Mouse (Mus musculus) cerebellum, postnatal 36 days (tissue): ENCODE measurements around the gene Spata5.

Experiments
- DNase-seq, 2 experiments: peaks; one replicate each; pipeline ENCODE4 v3.0.0; 2021 to 2022; ENCODE audit warnings: mixed read lengths in 2 of 2

Gene Spata5

DNA sequence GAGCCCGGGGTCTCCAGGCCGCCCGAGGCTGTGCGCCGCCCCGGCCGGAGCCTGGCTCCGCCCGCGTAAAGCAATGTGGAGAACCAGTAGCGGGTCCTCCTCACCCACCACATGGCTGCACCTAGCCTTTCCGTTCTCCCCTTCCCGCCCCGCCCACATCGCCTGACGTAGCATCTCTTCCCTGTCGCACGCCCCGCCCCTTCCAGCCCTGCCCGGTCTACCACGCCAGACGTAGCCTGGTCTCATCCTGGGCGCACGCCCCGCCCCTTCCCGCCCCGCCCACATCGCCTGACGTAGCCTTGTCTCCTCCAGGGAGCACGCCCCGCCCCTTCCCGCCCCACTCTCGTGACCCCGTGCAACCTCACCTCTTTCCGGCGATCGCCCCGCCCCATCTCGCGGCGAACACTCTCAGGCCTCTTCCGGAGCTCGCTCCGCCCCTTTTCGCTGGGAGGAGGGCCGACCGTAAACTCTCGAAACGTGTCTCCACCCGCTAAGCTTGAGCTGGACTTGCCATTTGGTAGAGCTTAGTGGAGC, at the start of gene Spata5:
Gene Spata5, plus strand, starts transcription at position 439 of the 534 bp plus-strand sequence.
- peak; percentile 96 to 98 for DNase-seq

DNA sequence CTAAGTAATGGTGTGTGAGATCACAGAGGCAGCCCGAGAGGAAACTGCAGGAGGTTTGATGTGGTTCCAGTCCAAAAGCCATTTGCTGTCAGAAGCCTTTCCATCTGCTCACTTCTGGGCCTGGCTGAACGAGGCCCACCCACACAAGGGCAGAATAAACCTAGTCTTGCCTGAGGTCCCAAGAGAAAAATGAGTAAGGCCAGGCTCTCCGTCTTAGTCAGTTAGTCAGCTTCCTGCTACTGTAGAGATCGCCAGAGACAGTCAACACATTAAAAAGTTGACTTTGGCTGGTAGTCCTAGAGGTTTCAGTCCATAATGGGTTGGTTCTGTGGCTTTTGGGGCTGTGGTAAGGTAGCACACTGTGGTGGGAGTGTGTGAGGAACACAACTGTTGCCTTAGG, 49.3 kb upstream of the Spata5 start:
- DNase-seq: no peak

- no peak for DNase-seq
Measured at GRCm38 (mm10) chr3:37373712-37374111, 46.0 kb upstream of the Spata5 start.

DNA sequence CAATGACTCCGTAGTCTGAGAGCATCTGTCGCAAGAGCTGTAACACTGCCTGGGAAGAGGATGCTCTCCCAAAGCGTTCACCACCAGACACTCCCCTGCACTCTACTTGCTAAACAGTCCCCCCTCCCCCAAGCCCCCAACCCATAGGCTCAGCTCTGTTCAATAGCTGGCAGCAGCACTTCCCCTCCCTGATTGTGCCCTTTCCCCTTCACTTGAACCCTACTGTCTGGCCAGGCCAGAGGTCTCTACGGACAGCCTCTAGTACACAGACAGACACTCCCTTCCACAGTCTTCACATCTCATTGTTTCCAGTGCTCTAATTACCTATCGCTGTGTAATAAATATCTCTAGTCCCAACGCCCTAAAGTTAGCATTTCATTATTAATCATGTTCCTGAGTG, 41.8 kb upstream of the Spata5 start:
- no peak for DNase-seq

- DNase-seq: no peak
Measured at GRCm38 (mm10) chr3:37378412-37378811, 41.3 kb upstream of the Spata5 start.

DNA sequence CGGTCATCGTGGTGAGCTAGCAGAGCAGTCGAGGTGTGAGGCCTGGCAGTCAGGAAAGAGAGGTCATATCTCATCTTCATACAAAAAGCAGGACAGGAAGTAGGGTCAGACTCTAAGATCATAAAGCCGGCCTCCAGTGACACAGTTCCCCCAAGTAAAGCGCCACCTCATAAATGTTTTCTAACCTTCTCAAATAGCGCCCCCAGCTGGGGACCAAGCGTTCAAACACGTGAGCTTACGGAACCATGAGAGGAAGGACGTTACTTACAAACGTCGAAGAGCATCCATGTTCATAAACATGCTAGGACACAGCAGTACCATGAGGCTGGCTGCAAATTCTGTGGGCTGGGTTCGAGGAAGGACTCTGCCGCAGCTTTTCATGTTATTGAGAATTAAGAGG, 40.5 kb upstream of the Spata5 start:
- DNase-seq: no peak

DNA sequence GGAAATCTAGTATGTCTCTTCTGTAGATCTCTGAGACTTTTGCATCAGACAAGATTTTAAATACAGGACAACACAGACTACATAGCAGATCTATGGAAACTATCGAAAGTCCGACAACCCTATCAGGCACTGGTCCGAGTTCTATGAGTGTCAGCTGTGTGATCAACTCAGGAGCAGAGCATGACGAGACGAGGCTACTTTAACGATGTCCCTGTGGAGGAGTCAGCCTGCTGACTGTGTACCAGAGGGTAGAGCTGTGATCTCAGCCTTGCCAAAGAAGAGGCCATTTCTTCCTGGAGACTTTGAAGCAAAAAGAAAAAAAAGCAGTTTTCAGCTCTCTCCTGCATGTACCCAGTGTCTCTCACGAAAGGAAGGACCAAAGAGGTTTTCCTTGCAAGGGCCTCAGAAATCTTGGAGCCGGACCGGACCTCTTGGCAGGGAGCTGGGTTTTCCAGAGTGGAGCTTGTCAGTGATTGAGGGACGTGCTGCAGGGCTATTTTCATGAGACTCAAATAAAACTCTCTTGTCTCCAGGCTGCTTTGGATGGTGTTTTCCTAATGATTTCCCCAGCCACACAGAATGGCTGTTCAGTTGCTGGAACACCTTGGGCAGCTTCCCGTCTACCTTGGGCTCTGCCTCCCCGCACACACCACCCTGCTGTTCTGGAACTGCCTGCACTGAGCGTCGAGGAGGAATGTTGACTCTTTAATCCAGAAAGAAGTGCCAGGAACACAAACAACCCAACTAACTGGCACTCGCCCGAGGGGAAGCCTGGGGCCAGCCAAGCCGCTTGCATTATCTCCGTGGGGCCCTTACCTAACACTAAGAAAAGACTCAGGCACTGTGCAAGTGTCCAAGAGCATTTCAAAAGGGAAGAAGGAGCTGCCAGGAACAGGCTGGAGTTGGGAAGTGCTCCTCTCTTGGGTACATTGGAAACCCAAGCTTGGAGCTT, 39.5 kb upstream of the Spata5 start:
- peak; percentile 10 to 12 for DNase-seq

- no peak for DNase-seq
Measured at GRCm38 (mm10) chr3:37381457-37381856, 38.2 kb upstream of the Spata5 start.

- no peak for DNase-seq
Measured at GRCm38 (mm10) chr3:37383096-37383765, 36.5 kb upstream of the Spata5 start.

DNA sequence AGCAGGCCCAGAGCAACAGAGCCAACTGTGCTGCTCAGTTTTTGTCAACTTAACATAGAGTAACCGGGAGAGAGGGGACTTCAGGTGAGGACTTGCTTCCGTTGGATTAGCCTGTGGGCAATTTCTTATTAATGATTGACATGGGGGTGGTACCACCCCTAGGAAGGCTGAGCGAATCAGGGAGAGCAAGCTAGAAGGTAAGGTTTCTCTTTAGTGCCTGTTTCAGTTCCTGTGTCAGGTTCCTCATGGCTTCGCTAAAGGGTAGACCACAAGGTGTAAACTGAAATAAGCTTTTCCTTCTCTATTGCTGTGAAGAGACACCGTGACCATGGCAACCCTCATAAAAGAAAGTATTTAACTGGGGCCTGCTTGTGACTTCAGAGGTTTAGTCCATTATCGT, 32.4 kb upstream of the Spata5 start:
- no peak for DNase-seq

GRCm38 (mm10) chr3:37396930-37397608, 22.6 kb upstream of the Spata5 start:
- DNase-seq: no peak

DNA sequence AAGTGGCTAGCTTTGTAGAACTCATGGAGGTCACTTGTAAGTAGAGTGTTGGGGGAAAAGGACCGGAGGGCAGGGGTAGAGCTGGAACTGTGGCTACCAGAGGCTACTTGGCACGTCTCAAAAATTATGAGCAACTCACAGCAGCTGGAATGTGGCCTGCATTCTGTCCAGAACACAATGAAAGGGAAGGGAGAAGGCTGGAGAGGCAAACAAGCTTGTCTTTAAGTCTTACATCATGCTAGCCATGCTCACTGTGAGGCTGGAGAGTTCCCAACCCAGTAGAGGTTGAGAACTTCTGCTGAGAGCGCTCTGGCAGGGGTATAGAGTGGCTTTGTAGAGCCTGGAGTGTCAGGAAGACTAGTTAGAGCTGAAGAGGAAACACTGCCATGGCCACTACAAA, 22.1 kb upstream of the Spata5 start:
- no peak for DNase-seq

DNA sequence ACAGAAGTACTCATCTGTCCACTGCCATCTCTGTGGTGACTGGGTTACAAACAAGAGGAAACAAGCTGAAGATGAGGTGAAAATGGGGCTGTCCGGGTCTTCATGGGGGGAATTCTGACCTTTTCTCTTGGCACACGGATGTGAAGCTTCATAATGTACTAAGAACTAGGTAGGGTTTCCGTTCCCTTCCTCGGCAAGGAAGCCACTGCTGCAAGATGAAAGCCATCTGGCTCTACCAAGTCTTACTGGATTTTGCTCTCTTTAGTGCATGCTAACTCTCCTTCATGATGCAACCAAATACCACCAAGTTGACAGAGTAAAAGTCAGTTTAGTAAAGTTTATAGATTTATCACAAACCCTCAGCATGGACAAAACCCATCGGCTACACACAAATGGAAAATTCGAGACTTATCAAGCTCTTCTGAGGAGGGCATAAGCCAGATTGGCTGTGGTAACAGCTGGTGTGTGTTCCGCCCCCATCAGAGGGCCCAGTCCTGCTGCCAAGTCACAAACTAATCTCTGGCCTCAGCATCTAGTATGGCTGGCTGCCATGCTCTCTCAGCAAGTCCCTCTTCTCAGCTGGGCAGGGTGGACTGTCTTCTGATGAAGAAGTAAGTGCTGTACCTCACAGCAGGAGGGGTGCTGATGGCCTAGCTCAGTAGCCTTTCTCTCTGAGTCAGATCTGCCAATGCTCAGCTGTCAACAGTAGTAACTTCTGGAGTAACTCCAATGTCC, 20.9 kb upstream of the Spata5 start:
- DNase-seq: peak in 1 of 2 experiments; percentile 14

DNA sequence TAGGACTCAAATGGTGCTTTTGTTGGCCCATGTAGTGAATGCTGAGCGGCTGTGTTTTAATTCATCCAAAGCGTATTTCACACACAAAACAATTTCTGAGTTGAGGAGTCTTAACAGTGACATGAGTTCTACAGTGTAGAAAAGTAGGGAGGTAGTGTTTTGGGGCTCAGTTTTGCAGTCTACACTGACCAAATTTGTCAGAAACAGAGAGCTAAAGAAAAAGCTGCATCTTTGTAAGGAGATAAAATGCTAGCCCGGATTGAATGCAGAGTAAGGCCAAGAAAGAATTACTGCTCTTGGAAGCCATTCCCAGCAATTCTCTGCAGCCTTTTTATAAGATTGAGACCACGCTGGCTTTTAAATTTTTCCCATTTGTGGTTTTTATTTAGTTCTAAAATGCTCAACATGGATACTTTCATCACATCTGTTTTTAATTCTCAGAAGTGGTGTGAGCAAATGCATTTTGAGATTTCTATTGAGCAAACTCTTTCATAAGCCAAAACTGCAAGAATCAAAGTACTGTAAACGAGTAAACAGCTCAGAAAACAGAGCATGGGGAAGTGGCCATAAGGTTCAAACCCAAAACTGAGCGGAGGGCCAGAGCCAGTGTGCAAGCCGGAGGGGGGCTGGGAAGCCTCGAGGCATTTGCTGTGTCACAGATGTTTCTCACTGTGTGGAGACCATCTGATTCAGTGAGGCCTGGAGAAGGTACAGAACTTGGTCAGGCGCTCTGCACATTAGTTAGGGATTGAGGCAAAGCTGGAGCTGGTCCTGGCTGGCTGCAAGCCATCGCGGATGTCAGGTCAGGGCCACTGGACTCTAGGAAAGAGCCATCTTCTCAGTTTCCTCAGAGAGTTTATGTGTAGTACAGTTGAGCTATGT, 17.7 kb upstream of the Spata5 start:
- DNase-seq: no peak

DNA sequence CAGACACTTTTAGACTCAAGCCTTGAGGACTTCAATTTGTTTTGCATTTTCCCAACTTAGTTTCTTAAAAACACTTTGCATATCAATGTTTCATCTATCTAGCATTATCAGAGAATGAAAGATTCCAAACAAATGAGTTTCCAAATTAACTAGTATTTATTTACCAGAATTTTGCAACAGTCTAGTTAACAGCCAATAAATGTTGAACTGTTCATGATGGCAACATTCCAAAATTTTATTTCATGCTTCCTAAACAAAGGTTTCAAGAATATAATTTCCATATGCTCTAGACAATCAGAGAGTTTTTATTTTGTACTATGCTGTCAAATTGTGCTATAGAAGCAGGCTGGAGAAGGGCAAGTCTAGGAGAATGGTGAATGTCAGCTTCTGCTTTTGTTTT, 12.1 kb upstream of the Spata5 start:
- no peak for DNase-seq

DNA sequence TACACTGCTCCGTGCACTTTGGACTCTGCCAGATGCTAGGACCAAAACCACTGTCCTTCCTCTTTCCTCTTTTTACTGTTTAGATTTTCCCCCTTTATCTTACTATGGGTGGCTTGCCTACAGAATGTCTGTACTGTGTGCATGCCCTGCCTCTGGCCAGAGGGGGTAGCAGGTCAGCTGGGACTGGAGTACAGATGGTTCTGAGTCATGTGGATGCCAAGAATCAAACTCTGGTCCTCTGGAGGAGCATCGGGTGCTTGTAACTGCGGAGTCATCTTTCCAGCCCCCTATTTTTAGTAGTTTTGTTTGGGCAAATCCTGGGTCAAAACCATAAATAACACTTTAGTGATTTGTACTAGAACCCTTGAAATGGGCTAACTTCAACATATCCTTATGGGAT, 6.2 kb upstream of the Spata5 start:
- no peak for DNase-seq

DNA sequence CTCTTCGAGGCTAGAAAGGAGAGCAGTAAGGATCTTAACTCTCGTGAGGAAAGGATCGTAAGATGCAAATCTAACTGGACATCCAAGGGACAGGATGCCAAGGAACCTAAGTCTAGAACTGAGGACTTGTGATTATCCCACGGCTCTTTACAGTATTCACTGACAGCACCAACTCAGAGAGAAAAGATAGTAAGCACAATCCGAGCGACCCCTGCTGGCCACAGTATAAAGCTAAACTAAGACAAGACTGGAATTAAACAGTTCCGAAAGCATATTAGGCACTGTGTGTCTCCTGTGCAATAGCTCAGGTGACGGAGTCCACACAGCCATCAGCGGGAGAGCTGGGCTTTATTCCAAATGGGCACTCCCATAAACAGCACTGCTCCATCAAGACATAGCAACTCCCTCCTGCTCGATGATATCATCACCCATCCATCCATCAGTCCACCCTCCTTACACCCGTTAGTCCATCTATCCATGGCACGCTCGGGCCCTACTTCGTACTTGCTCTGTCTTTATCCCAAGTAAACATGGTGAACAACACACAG, 5.2 kb upstream of the Spata5 start:
- DNase-seq: peak; percentile 74 to 76

DNA sequence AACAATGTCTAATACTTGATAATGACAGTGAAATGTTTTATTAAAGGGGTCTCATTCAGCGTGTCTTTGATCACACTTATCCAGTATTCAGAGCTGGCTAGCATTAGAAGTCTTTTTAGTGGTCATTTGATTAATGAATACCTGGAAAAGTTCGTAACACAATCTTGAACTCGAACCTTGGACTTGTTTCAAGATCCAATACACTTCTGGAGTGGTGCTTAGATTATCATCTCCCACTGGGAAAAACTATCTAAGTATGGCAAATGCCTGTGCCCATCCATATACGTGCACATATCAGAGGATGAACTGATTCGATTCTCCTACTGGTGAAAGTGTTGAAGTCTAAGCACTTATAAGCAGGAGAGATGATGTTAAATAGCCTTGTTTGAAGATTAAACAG, 1.4 kb upstream of the Spata5 start:
- no peak for DNase-seq

- peak in 1 of 2 experiments; percentile 69 for DNase-seq
Measured at GRCm38 (mm10) chr3:37418961-37419457, 687 bp upstream of the Spata5 start.

- DNase-seq: peak; percentile 90
Measured at GRCm38 (mm10) chr3:37420072-37420471, 376 bp downstream of the Spata5 start, which contains the start of gene Nudt6. Gene Nudt6 (minus strand): TSS chr3:37420211.

GRCm38 (mm10) chr3:37420641-37421040, 945 bp downstream of the Spata5 start:
- no peak for DNase-seq
